Mouse (Mus musculus): Measurements from ENCODE around the gene Xpot. TPM values are rescaled to one million over a fixed set of nuclear protein-coding genes. Genes with fewer than 3 reads are reported as not detected.

Xpot gene
- polyA plus RNA-seq, 1 experiment: 68.8 TPM

- TF ChIP-seq CTCF (IDR thresholded peaks at IDR 0.05; ENCODE audit: borderline replicate concordance, insufficient read depth, low read depth, low read length): no peak
- Histone ChIP-seq H3K4me3 (replicated peaks; ENCODE audit: insufficient read depth, low read depth, low read length) (no peak overlapping the region), H3K27me3 (ENCODE audit: control insufficient read depth, insufficient read depth, low read length) (no peaks in the 10 kb centered on the region), H3K27ac (ENCODE audit: insufficient read depth, low read length) (no peak overlapping the region), H3K4me1 (ENCODE audit: control insufficient read depth, insufficient read depth, low read length) (no peaks in the 10 kb centered on the region)
- 31% methylated on average over 23 of the region's 23 CpGs for WGBS
- DNase-seq: no peak
Observed at GRCm38 (mm10) chr10:121569001-121569589, 57.0 kb downstream of the Xpot start.

GRCm38 (mm10) chr10:121568534-121568933, 57.6 kb downstream of the Xpot start:
- 75% methylated on average over 7 of the region's 7 CpGs for WGBS
- TF ChIP-seq CTCF (IDR thresholded peaks at IDR 0.05; ENCODE audit: borderline replicate concordance, insufficient read depth, low read depth, low read length): no peak
- TF ChIP-seq POLR2A (IDR thresholded peaks at IDR 0.05; ENCODE audit: borderline replicate concordance, insufficient read depth, low read length): no peak
- no peak for DNase-seq
- H3K4me3 ChIP-seq (replicated peaks; ENCODE audit: insufficient read depth, low read depth, low read length): no peak overlapping the region
- H3K27ac ChIP-seq (ENCODE audit: insufficient read depth, low read length): no peak overlapping the region
- H3K27me3 ChIP-seq (ENCODE audit: control insufficient read depth, insufficient read depth, low read length): no peaks in the 10 kb centered on the region
- H3K4me1 ChIP-seq (ENCODE audit: control insufficient read depth, insufficient read depth, low read length): no peaks in the 10 kb centered on the region

- 98% methylated on average over 10 of the region's 10 CpGs for WGBS
- DNase-seq: no peak
- Histone ChIP-seq H3K4me3 (replicated peaks; ENCODE audit: insufficient read depth, low read depth, low read length) (no peak overlapping the region), H3K27me3 (ENCODE audit: control insufficient read depth, insufficient read depth, low read length) (no peaks in the 10 kb centered on the region), H3K27ac (ENCODE audit: insufficient read depth, low read length) (no peak overlapping the region), H3K4me1 (ENCODE audit: control insufficient read depth, insufficient read depth, low read length) (no peaks in the 10 kb centered on the region)
- no peak for TF ChIP-seq CTCF (IDR thresholded peaks at IDR 0.05; ENCODE audit: borderline replicate concordance, insufficient read depth, low read depth, low read length)
- no peak for TF ChIP-seq POLR2A (IDR thresholded peaks at IDR 0.05; ENCODE audit: borderline replicate concordance, insufficient read depth, low read length)
Observed at GRCm38 (mm10) chr10:121568026-121568425, 58.1 kb downstream of the Xpot start.

- DNase-seq: no peak
- no peaks in the 10 kb centered on the region for H3K27me3 ChIP-seq (ENCODE audit: control insufficient read depth, insufficient read depth, low read length)
- no peak overlapping the region for H3K4me3 ChIP-seq (replicated peaks; ENCODE audit: insufficient read depth, low read depth, low read length)
- TF ChIP-seq CTCF (IDR thresholded peaks at IDR 0.05; ENCODE audit: borderline replicate concordance, insufficient read depth, low read depth, low read length) (no peak), POLR2A (IDR thresholded peaks at IDR 0.05; ENCODE audit: borderline replicate concordance, insufficient read depth, low read length) (no peak)
- 89% methylated on average over 8 of the region's 8 CpGs for WGBS
- H3K27ac ChIP-seq (ENCODE audit: insufficient read depth, low read length): no peak overlapping the region
- no peaks in the 10 kb centered on the region for H3K4me1 ChIP-seq (ENCODE audit: control insufficient read depth, insufficient read depth, low read length)
Observed at GRCm38 (mm10) chr10:121564447-121564846, 61.7 kb downstream of the Xpot start.

- H3K27me3 ChIP-seq (ENCODE audit: control insufficient read depth, insufficient read depth, low read length): no peaks in the 10 kb centered on the region
- no peak overlapping the region for H3K27ac ChIP-seq (ENCODE audit: insufficient read depth, low read length)
- H3K4me3 ChIP-seq (replicated peaks; ENCODE audit: insufficient read depth, low read depth, low read length): no peak overlapping the region
- no peak for DNase-seq
- WGBS: 56% methylated on average over 2 of the region's 2 CpGs
- no peaks in the 10 kb centered on the region for H3K4me1 ChIP-seq (ENCODE audit: control insufficient read depth, insufficient read depth, low read length)
- no peak for TF ChIP-seq CTCF (IDR thresholded peaks at IDR 0.05; ENCODE audit: borderline replicate concordance, insufficient read depth, low read depth, low read length)
- no peak for TF ChIP-seq POLR2A (IDR thresholded peaks at IDR 0.05; ENCODE audit: borderline replicate concordance, insufficient read depth, low read length)
Observed at GRCm38 (mm10) chr10:121558231-121558630, 67.9 kb downstream of the Xpot start.

- no peak overlapping the region for H3K4me3 ChIP-seq (replicated peaks; ENCODE audit: insufficient read depth, low read depth, low read length)
- H3K27me3 ChIP-seq (ENCODE audit: control insufficient read depth, insufficient read depth, low read length): no peaks in the 10 kb centered on the region
- H3K4me1 ChIP-seq (ENCODE audit: control insufficient read depth, insufficient read depth, low read length): no peaks in the 10 kb centered on the region
- no peak for DNase-seq
- 72% methylated on average over 6 of the region's 6 CpGs for WGBS
- no peak for TF ChIP-seq CTCF (IDR thresholded peaks at IDR 0.05; ENCODE audit: borderline replicate concordance, insufficient read depth, low read depth, low read length)
- TF ChIP-seq POLR2A (IDR thresholded peaks at IDR 0.05; ENCODE audit: borderline replicate concordance, insufficient read depth, low read length): no peak
- H3K27ac ChIP-seq (ENCODE audit: insufficient read depth, low read length): no peak overlapping the region
Observed at GRCm38 (mm10) chr10:121556263-121556662, 69.9 kb downstream of the Xpot start.

- DNase-seq: no peak
- Histone ChIP-seq H3K27me3 (ENCODE audit: control insufficient read depth, insufficient read depth, low read length) (no peaks in the 10 kb centered on the region), H3K4me3 (replicated peaks; ENCODE audit: insufficient read depth, low read depth, low read length) (no peak overlapping the region), H3K4me1 (ENCODE audit: control insufficient read depth, insufficient read depth, low read length) (no peaks in the 10 kb centered on the region), H3K27ac (ENCODE audit: insufficient read depth, low read length) (no peak overlapping the region)
- TF ChIP-seq CTCF (IDR thresholded peaks at IDR 0.05; ENCODE audit: borderline replicate concordance, insufficient read depth, low read depth, low read length) (no peak), POLR2A (IDR thresholded peaks at IDR 0.05; ENCODE audit: borderline replicate concordance, insufficient read depth, low read length) (no peak)
- 81% methylated on average over 9 of the region's 9 CpGs for WGBS
Observed at GRCm38 (mm10) chr10:121550334-121550733, 75.8 kb downstream of the Xpot start.

GRCm38 (mm10) chr10:121549670-121550069, 76.5 kb downstream of the Xpot start:
- DNase-seq: no peak
- WGBS: 95% methylated on average over 5 of the region's 5 CpGs
- Histone ChIP-seq H3K27ac (ENCODE audit: insufficient read depth, low read length) (no peak overlapping the region), H3K4me3 (replicated peaks; ENCODE audit: insufficient read depth, low read depth, low read length) (no peak overlapping the region), H3K4me1 (ENCODE audit: control insufficient read depth, insufficient read depth, low read length) (no peaks in the 10 kb centered on the region), H3K27me3 (ENCODE audit: control insufficient read depth, insufficient read depth, low read length) (no peaks in the 10 kb centered on the region)
- TF ChIP-seq CTCF (IDR thresholded peaks at IDR 0.05; ENCODE audit: borderline replicate concordance, insufficient read depth, low read depth, low read length): no peak
- no peak for TF ChIP-seq POLR2A (IDR thresholded peaks at IDR 0.05; ENCODE audit: borderline replicate concordance, insufficient read depth, low read length)
